Mouse (Mus musculus) kidney, postnatal 14 days (tissue): ENCODE measurements around the gene Gm5622.
"Not testable (repeated sequence)": the region's sequence is repeated elsewhere in the genome, so short reads cannot be mapped to it uniquely, and the experiment has no call there.

Experiments used
- DNase-seq: peaks from one replicate; pipeline ENCODE4 v3.0.0; 2022; ENCODE audit warnings: mixed read lengths

Gene Gm5622

GRCm38 (mm10) chr14:51552490-51552889, at the start of gene Gm5622:
Gene Gm5622, plus strand, starts transcription at chr14:51552790.
- no peak for DNase-seq

- DNase-seq: no peak
Measured at GRCm38 (mm10) chr14:51507416-51507815, 45.2 kb upstream of the Gm5622 start.

- not testable (repeated sequence) for DNase-seq
Measured at GRCm38 (mm10) chr14:51573963-51574362, 21.4 kb downstream of the Gm5622 start, which contains the start of gene Gm17175. Gene Gm17175, minus strand, starts transcription at chr14:51574063.

GRCm38 (mm10) chr14:51592039-51592438, 39.4 kb downstream of the Gm5622 start, which contains the start of gene Gm17174:
Gene Gm17174, minus strand, starts transcription at chr14:51592139.
- DNase-seq: not testable (repeated sequence)

- DNase-seq: no peak
Measured at GRCm38 (mm10) chr14:51611210-51611609, 58.6 kb downstream of the Gm5622 start, which contains the start of gene Gm17078. Gene Gm17078, minus strand, starts transcription at chr14:51611310.

GRCm38 (mm10) chr14:51632426-51632825, 79.8 kb downstream of the Gm5622 start:
- DNase-seq: peak; percentile 4

GRCm38 (mm10) chr14:51635566-51635965, 83.0 kb downstream of the Gm5622 start, which contains the start of gene Gm4181:
Gene Gm4181, minus strand, starts transcription at chr14:51635666.
- not testable (repeated sequence) for DNase-seq

- DNase-seq: no peak
Measured at GRCm38 (mm10) chr14:51677269-51677668, 124.7 kb downstream of the Gm5622 start.

GRCm38 (mm10) chr14:51695368-51695767, 142.8 kb downstream of the Gm5622 start, which contains the start of gene Gm17079:
Gene Gm17079, minus strand, starts transcription at chr14:51695468.
- not testable (repeated sequence) for DNase-seq
